Mouse (Mus musculus) liver, postnatal 0 days (tissue): ENCODE measurements around the gene Spry2.

Experiments
- CTCF ChIP-seq: sonication (generic); IDR thresholded peaks from 2 replicates; pipeline ENCODE4 v1.5.1; 2016; ENCODE audit warnings: antibody characterized with exemption, low read depth
- EP300 ChIP-seq: IDR thresholded peaks from 2 replicates; pipeline ENCODE4 v1.6.1; 2016; ENCODE audit warnings: antibody characterized with exemption, low read depth, mild to moderate bottlenecking

DNA sequence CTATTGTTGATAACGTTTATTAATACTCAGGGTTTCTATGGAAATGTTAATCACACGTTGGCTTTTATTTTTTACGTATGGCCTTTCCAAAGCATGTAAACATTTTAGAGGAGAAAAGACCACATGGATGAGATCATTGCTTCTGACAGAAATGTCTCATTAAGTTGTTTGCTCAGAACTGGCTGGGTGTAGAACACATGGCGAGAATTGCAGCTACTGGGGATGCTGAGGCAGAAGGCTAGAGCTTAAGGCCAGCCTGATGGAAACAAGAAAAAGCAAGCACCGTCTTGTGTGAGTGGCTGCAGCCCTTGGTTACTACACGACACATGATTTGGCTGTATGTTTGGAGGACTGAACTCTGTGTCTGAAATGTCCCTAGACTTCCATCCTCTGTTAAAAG lies 10.6 kb upstream of the Spry2 start:
- TF ChIP-seq CTCF (no peak), EP300 (no peak)
